Mouse (Mus musculus) heart, adult 11 months (tissue): ENCODE results near the gene Purb.
A peak's percentile ranks its signal among the peaks of the same experiment; 100 is the strongest.

Experiments
- DNase-seq: peaks from one replicate; pipeline ENCODE4 v3.0.0; 2022

Gene Purb

GRCm38 (mm10) chr11:6484244-6484959 lies 8.7 kb upstream of the Purb start:
- DNase-seq, result peak; percentile 92

- no peak for DNase-seq
These were observed 7.4 kb upstream of the Purb start for GRCm38 (mm10) chr11:6483103-6483502.

GRCm38 (mm10) chr11:6481669-6482185 lies 6.0 kb upstream of the Purb start:
- DNase-seq, result peak; percentile 93

- DNase-seq, result peak; percentile 79
These were observed 5.1 kb upstream of the Purb start for GRCm38 (mm10) chr11:6480681-6481405.

- DNase-seq, result no peak
These were observed 4.5 kb upstream of the Purb start for GRCm38 (mm10) chr11:6480191-6480590.

GRCm38 (mm10) chr11:6479231-6479630 lies 3.5 kb upstream of the Purb start:
- DNase-seq, result peak; percentile 79

- DNase-seq, result peak; percentile 35
These were observed 1.6 kb upstream of the Purb start for GRCm38 (mm10) chr11:6477350-6477749.

GRCm38 (mm10) chr11:6476876-6477275 lies 1.2 kb upstream of the Purb start:
- peak; percentile 73 for DNase-seq

- peak; percentile 96 for DNase-seq
These were observed 614 bp downstream of the Purb start for GRCm38 (mm10) chr11:6474874-6475731.

- DNase-seq, result peak; percentile 70
These were observed 1.3 kb downstream of the Purb start for GRCm38 (mm10) chr11:6474381-6474780.

GRCm38 (mm10) chr11:6472076-6472475 lies 3.6 kb downstream of the Purb start:
- no peak for DNase-seq

- no peak for DNase-seq
These were observed 4.2 kb downstream of the Purb start for GRCm38 (mm10) chr11:6471493-6471892.

- DNase-seq, result peak; percentile 58
These were observed 4.7 kb downstream of the Purb start for GRCm38 (mm10) chr11:6471054-6471453.

- DNase-seq, result peak; percentile 80
These were observed 7.2 kb downstream of the Purb start for GRCm38 (mm10) chr11:6468541-6468940.

GRCm38 (mm10) chr11:6465122-6465521 lies 10.6 kb downstream of the Purb start:
- DNase-seq, result peak; percentile 83

- peak; percentile 52 for DNase-seq
These were observed 12.4 kb downstream of the Purb start for GRCm38 (mm10) chr11:6463159-6463837.

- peak; percentile 23 for DNase-seq
These were observed 19.6 kb downstream of the Purb start for GRCm38 (mm10) chr11:6456083-6456482.

- DNase-seq, result peak; percentile 61
These were observed 27.6 kb downstream of the Purb start for GRCm38 (mm10) chr11:6448155-6448554.

GRCm38 (mm10) chr11:6447493-6447892 lies 28.2 kb downstream of the Purb start:
- peak; percentile 77 for DNase-seq

- peak; percentile 72 for DNase-seq
These were observed 29.8 kb downstream of the Purb start for GRCm38 (mm10) chr11:6445951-6446350.

GRCm38 (mm10) chr11:6445441-6445840 lies 30.3 kb downstream of the Purb start:
- DNase-seq, result peak; percentile 71

GRCm38 (mm10) chr11:6444077-6444853 lies 31.5 kb downstream of the Purb start, which contains the start of gene H2afv:
TSS of gene H2afv (minus strand) at chr11:6444443.
- peak; percentile 100 for DNase-seq
